Mouse (Mus musculus) megakaryocyte, embryonic 14.5 days (primary cell): ENCODE results near the gene Casq1.

Source experiments
- FLI1 ChIP-seq: IDR thresholded peaks from 2 replicates; pipeline ENCODE4 v1.6.1; 2012; ENCODE audit warnings: low read length, inconsistent platforms, mixed read lengths
- GATA1 ChIP-seq: IDR thresholded peaks from 3 replicates; pipeline ENCODE4 v1.6.1; 2012; ENCODE audit warnings: mixed read lengths, low read length, inconsistent platforms, borderline replicate concordance

DNA sequence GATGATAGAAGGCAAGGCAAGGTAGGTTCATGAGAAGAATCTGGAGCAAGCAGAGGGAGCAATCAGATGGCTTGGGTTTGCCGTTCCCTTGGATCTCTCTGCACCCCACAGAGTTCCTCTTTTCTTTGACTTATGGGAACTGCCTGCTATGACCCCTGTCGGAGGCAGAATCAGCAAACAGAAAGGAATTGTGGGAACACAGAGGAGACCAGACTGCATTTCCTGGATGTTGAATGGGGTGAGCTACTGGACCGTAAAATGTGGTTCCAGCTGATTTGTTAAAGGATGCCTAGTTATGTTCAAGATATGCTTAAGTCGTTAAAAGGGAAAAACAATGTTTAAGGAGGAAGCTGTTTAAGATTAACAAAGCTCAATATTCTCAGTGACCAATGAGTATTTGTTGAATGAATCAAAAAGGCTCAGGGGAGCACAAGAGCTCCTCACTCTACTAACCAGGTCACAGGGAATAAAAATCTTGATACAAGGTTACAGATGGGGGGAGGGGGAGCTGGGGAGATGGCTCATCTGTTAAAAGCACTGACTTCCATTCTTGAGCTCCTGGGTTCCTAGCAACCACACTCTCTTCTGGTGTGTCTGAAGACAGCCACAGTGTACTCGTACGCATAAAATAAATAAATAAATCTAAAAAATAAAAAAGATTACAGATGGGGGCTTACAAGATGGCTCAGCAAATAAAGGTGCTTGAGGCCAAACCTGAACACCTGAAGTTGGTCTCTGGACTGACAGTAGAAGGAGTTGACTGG, 21.5 kb upstream of the Casq1 start:
- no peak for TF ChIP-seq FLI1
- TF ChIP-seq GATA1: no peak
